Mouse (Mus musculus) embryonic facial prominence, embryonic 15.5 days (tissue): ENCODE results near the gene Lyz2. TPM values are rescaled to one million over a fixed set of nuclear protein-coding genes. Genes with fewer than 3 reads are reported as not detected.
"Not testable (repeated sequence)": the region's sequence is repeated elsewhere in the genome, so short reads cannot be mapped to it uniquely, and the experiment has no call there.

Experiments
- ATAC-seq: fragments of 200-750 bp; cut with Nextera tagmentation; 2 replicates; pipeline ENCODE4 v1.8.0; 2017; ENCODE audit warnings: low read depth, moderate TSS enrichment; ENCODE audit not compliant: insufficient number of reproducible peaks, low FRiP score, low TSS enrichment
- H3K27ac ChIP-seq: fragments of 300-500 bp; sonication (generic); replicated peaks from 2 replicates; pipeline ENCODE4 v1.5.1; 2015; ENCODE audit warnings: mild to moderate bottlenecking, inconsistent platforms
- H3K27me3 ChIP-seq: fragments of 300-500 bp; sonication (generic); 2 replicates; pipeline ENCODE4 v1.6.1; 2015; ENCODE audit warnings: inconsistent platforms
- H3K36me3 ChIP-seq: fragments of 300-500 bp; sonication (generic); 2 replicates; pipeline ENCODE4 v1.6.1; 2015; ENCODE audit warnings: mild to moderate bottlenecking, inconsistent platforms
- H3K4me1 ChIP-seq: fragments of 300-500 bp; sonication (generic); 2 replicates; pipeline ENCODE4 v1.6.1; 2015; ENCODE audit warnings: inconsistent platforms
- H3K4me2 ChIP-seq: fragments of 300-500 bp; sonication (generic); replicated peaks from 2 replicates; pipeline ENCODE4 v1.6.1; 2015; ENCODE audit warnings: mild to moderate bottlenecking, inconsistent platforms
- H3K4me3 ChIP-seq: fragments of 300-500 bp; sonication (generic); replicated peaks from 2 replicates; pipeline ENCODE4 v1.5.1; 2015; ENCODE audit warnings: mild to moderate bottlenecking, inconsistent platforms
- H3K9ac ChIP-seq: fragments of 300-500 bp; sonication (generic); 2 replicates; pipeline ENCODE4 v1.6.1; 2015; ENCODE audit warnings: inconsistent platforms
- H3K9me3 ChIP-seq: fragments of 300-500 bp; sonication (generic); replicated peaks from 2 replicates; pipeline ENCODE4 v1.6.1; 2016; ENCODE audit warnings: inconsistent platforms
- WGBS: fragments of 180-500 bp; shearing (Covaris S2); methylation state at CpG from one replicate; pipeline ENCODE4 v1.1.7; 2015; 5-methylcytosine and 5-hydroxymethylcytosine counted together
- polyA plus RNA-seq: library from polyadenylated mRNA; unstranded; fragments of >200 nt; fragmentation: Nextera tagmentation; extraction: Ambion mirVana; gene quantifications from 2 replicates; pipeline ENCODE4 v1.2.1, GENCODE M21; 2015

Lyz2 gene
- polyA plus RNA-seq, 1 experiment from 2014 or later: 127 TPM

GRCm38 (mm10) chr10:117298336-117298735 is 16.2 kb upstream of the Lyz2 start:
- Histone ChIP-seq H3K27me3 (no peaks in the 10 kb centered on the region), H3K36me3 (no peaks in the 10 kb centered on the region), H3K9ac (no peak overlapping the region), H3K4me2 (no peak overlapping the region), H3K4me1 (no peaks in the 10 kb centered on the region), H3K27ac (no peak overlapping the region), H3K9me3 (no peaks in the 10 kb centered on the region), H3K4me3 (no peak overlapping the region)
- no peak for ATAC-seq
- WGBS: 79% methylated on average over 6 of the region's 6 CpGs

DNA sequence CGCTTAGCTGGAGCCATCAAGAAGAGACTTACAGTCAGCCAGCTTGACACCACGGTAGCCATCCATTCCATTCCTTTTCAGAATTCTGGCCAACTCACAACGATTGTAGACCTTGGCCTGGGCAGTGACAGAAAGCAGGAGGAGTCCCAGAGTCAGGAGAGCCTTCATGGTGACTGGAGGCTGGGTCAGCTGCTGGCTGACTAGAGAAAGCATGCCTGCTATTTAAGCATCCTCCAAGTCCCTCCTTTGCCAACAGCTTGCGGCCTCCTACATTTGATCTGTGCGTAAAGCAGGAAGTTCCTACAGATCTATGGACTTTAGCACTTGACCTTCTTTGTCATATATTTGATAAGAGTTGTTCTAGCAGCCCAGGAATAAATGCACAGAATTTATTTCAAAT is 10.6 kb upstream of the Lyz2 start, which contains the start of gene Lyz1:
TSS of gene Lyz1 (minus strand) at position 198 of the 400 bp plus-strand sequence.
- Histone ChIP-seq H3K36me3 (no peaks in the 10 kb centered on the region), H3K4me2 (no peak within 1 kb of the TSS), H3K9me3 (no peaks in the 10 kb centered on the region), H3K4me1 (no peaks in the 10 kb centered on the region), H3K9ac (no peak within 1 kb of the TSS), H3K4me3 (no peak within 1 kb of the TSS), H3K27ac (no peak within 1 kb of the TSS), H3K27me3 (no peaks in the 10 kb centered on the region)
- WGBS: 78% methylated on average over 5 of the region's 5 CpGs
- no peak for ATAC-seq

DNA sequence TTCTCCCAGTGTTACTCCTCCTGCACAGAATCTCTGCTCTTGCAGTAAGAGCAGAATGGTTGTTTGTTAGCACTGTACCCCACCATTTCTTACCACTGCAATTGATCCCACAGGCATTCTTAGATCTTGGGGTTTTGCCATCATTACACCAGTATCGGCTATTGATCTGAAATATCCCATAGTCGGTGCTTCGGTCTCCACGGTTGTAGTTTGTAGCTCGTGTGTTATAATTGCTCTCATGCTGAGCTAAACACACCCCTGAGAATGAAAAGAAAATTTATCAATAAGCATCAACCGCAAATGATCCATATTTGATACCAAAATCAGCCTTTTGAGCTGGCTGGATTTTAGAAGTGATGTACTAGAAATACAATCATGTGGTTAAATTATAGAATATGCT is 8.8 kb upstream of the Lyz2 start:
- H3K27ac ChIP-seq, H3K4me3 ChIP-seq, H3K36me3 ChIP-seq, H3K27me3 ChIP-seq, H3K9me3 ChIP-seq, H3K9ac ChIP-seq, H3K4me1 ChIP-seq, H3K4me2 ChIP-seq, ATAC-seq: not testable (repeated sequence)
- WGBS: 90% methylated on average over 6 of the region's 6 CpGs

- H3K36me3 ChIP-seq: no peaks in the 10 kb centered on the region
- H3K4me1 ChIP-seq: no peaks in the 10 kb centered on the region
- no peak overlapping the region for H3K27ac ChIP-seq
- H3K27me3 ChIP-seq: no peaks in the 10 kb centered on the region
- no peak overlapping the region for H3K4me2 ChIP-seq
- H3K4me3 ChIP-seq: no peak overlapping the region
- WGBS: 39% methylated on average over 6 of the region's 6 CpGs
- H3K9me3 ChIP-seq: no peaks in the 10 kb centered on the region
- no peak overlapping the region for H3K9ac ChIP-seq
- no peak for ATAC-seq
Observed at GRCm38 (mm10) chr10:117290046-117290870, 8.1 kb upstream of the Lyz2 start.

DNA sequence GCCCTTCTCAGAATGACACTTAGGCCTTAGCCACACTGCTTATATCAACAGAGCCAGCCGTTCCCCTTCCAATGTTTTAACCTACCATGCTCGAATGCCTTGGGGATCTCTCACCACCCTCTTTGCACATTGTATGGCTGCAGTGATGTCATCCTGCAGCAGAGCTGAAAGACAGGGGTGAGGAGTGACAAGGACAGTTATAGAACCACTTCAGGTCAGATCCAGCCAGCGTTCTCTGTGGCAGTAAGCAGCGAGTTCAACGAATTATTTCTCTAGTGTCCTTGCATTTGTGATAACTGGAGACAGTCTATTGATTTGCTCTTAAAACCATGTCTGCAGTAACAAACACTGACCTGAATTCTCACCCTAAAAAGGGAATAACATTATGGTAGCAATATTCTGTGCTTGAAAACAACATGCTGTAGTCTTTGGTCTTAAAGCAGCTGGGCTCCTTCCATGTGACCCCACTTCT is 6.9 kb upstream of the Lyz2 start:
- H3K9me3 ChIP-seq, H3K27ac ChIP-seq, H3K9ac ChIP-seq, H3K27me3 ChIP-seq, H3K4me1 ChIP-seq, H3K4me2 ChIP-seq, H3K36me3 ChIP-seq, H3K4me3 ChIP-seq, ATAC-seq: not testable (repeated sequence)
- WGBS: 89% methylated on average over 5 of the region's 5 CpGs

- Histone ChIP-seq H3K27ac (no peak overlapping the region), H3K27me3 (no peaks in the 10 kb centered on the region), H3K4me1 (no peaks in the 10 kb centered on the region), H3K9ac (no peak overlapping the region), H3K4me2 (no peak overlapping the region), H3K36me3 (no peaks in the 10 kb centered on the region), H3K4me3 (no peak overlapping the region), H3K9me3 (no peaks in the 10 kb centered on the region)
- ATAC-seq: no peak
- WGBS: 90% methylated on average over 9 of the region's 9 CpGs
Observed at GRCm38 (mm10) chr10:117288197-117289033, 6.3 kb upstream of the Lyz2 start.

- Histone ChIP-seq H3K27ac (no peak overlapping the region), H3K27me3 (no peaks in the 10 kb centered on the region), H3K36me3 (no peaks in the 10 kb centered on the region), H3K4me1 (no peaks in the 10 kb centered on the region), H3K9me3 (no peaks in the 10 kb centered on the region), H3K4me2 (no peak overlapping the region), H3K9ac (no peak overlapping the region), H3K4me3 (no peak overlapping the region)
- ATAC-seq: no peak
- WGBS: 87% methylated on average over 3 of the region's 3 CpGs
Observed at GRCm38 (mm10) chr10:117287226-117287850, 5.2 kb upstream of the Lyz2 start.

DNA sequence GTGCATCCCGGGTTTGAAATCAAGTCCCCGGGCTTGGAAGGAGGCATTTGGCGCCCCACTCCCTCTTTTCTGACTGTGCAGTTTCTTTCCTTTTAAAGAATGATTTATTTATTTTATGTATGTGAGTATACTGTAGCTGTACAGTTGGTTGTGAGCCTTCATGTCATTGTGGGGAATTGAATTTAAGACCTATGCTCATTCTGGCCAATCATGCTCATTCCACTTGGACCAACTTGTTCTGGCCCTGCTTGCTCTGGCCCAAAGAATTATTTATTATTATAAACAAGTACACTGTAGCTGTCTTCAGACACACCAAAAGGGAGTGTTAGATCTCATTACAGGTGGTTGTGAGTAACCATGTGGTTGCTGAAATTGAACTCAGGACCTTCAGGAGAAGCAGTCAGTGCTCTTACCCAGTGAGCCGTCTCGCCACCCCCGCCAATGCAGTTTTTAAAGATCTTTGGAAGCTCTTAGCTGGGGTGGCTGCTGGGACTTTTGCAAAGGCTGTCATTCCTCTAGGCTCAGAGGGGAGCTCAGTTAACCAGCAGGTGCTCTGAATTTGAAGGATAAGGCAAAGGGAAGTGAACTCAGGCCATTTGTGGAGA is 4.3 kb upstream of the Lyz2 start:
- H3K4me2 ChIP-seq: no peak overlapping the region
- 87% methylated on average over 6 of the region's 6 CpGs for WGBS
- ATAC-seq: no peak

DNA sequence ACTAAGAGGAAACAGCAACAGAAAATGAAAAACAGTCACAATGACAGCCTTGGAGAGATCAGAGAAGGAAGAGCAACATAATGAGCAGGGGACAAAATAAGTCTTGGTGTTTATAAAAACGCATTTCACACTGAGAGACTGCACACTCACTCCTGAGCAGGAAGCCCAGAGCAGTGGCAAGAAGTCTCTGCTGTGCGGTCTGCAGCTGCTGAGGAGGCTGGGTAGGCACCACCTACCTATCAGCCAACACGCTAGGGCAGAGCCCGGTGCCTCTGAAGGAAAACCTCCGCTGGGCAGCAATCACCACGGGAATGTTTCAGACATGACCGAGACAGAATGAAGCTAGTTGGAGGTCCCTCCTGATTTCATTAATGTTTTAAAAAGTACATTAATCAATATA is 3.5 kb upstream of the Lyz2 start:
- 87% methylated on average over 4 of the region's 7 CpGs for WGBS
- ATAC-seq, H3K4me3 ChIP-seq: not testable (repeated sequence)

More for the DNA sequence above, 4.3 kb upstream of the Lyz2 start:
- no peaks in the 10 kb centered on the region for H3K36me3 ChIP-seq
- H3K9ac ChIP-seq: no peak overlapping the region
- no peaks in the 10 kb centered on the region for H3K9me3 ChIP-seq
- no peaks in the 10 kb centered on the region for H3K4me1 ChIP-seq
- no peak overlapping the region for H3K4me3 ChIP-seq
- H3K27ac ChIP-seq: no peak overlapping the region
- no peaks in the 10 kb centered on the region for H3K27me3 ChIP-seq

GRCm38 (mm10) chr10:117284578-117285520 is 2.7 kb upstream of the Lyz2 start:
- H3K27ac ChIP-seq: no peak overlapping the region
- H3K36me3 ChIP-seq: no peaks in the 10 kb centered on the region
- WGBS: 79% methylated on average over 10 of the region's 10 CpGs
- H3K4me2 ChIP-seq: no peak overlapping the region
- H3K4me3 ChIP-seq: no peak overlapping the region
- H3K27me3 ChIP-seq: no peaks in the 10 kb centered on the region
- ATAC-seq: no peak
- H3K4me1 ChIP-seq: no peaks in the 10 kb centered on the region
- no peak overlapping the region for H3K9ac ChIP-seq
- no peaks in the 10 kb centered on the region for H3K9me3 ChIP-seq

More for the DNA sequence above, 3.5 kb upstream of the Lyz2 start:
- H3K27me3 ChIP-seq, H3K9me3 ChIP-seq, H3K36me3 ChIP-seq, H3K4me1 ChIP-seq, H3K4me2 ChIP-seq, H3K27ac ChIP-seq, H3K9ac ChIP-seq: not testable (repeated sequence)
